Mouse (Mus musculus) adrenal gland, postnatal 14 days (tissue): ENCODE results near the gene Fam189b. TPM values are rescaled to one million over a fixed set of nuclear protein-coding genes. Genes with fewer than 3 reads are reported as not detected.

ENCODE experiments used
- DNase-seq: peaks from one replicate; pipeline ENCODE4 v3.0.0; 2021; ENCODE audit warnings: mixed read lengths
- microRNA-seq, 2 experiments: library from miRNA; unstranded; fragments of <30 nt; microRNA quantifications; one replicate each; pipeline ENCODE4 v1.2.0; 2021
- total RNA-seq: library from RNA; stranded (reverse); gene quantifications from 2 replicates; pipeline ENCODE4 v1.2.3, GENCODE M21; 2021

Gene Fam189b
- total RNA-seq, 1 experiment from 2014 or later = 15.0 TPM

DNA sequence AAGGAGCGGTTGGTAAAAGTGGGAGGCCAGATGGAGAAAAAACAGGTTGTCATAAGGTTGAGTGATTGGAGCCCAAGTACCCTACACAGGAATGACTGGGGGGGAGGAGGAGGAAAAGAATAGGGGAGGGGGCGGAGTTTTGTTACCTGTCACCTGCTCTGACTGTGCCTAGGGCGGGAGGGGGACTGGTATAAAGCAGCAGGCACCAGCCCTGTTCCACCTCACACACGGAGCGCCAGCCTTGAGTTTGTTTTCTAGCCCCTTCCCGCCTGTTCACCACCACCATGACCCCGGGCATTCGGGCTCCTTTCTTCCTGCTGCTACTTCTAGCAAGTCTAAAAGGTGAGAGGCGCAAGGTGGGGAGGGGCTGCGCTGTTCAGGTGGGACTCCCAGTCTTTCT is 45.9 kb downstream of the Fam189b start, which contains the start of gene Muc1:
Gene Muc1, plus strand, starts transcription at position 222 of the 400 bp plus-strand sequence.
- no peak for DNase-seq

DNA sequence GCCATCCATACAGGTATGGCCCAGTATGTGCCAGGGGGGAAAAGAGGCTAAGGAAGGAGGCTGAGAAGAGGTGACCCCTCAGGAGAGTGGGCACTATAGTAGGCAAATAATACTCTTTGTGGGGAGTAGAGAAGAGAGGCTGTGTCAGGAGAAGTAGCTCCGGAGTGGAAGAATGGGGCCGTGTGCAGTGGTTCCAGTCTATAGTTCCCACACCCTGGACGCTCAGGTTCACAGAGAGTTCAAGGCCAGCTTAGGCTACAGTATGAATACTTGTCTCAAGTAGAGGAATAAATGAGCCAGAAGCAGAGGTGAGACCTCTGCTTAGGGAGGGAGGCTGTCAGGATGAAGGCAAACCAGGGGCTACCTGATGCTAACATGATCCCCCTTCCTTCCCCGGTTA is 46.3 kb downstream of the Fam189b start:
- no peak for DNase-seq

DNA sequence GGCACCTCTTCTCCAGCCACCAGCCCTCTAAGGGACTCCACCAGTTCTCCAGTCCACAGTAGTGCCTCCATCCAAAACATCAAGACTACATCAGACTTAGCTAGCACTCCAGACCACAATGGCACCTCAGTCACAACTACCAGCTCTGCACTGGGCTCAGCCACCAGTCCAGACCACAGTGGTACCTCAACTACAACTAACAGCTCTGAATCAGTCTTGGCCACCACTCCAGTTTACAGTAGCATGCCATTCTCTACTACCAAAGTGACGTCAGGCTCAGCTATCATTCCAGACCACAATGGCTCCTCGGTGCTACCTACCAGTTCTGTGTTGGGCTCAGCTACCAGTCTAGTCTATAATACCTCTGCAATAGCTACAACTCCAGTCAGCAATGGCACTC is 47.6 kb downstream of the Fam189b start:
- no peak for DNase-seq

DNA sequence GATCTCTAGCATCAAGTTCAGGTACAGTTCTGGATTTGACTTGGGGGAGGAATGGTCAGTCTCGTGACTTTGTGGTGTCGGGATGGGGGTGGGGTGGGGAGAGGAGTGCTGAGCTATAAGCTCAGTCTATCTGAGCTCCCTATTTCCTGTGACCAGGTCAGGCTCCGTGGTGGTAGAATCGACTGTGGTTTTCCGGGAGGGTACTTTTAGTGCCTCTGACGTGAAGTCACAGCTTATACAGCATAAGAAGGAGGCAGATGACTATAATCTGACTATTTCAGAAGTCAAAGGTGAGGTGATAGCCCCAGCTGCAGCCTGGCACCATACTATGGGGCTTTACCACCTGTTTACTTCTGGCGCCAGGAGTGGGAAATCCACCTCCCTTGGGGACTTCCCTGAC is 48.4 kb downstream of the Fam189b start:
- no peak for DNase-seq

DNA sequence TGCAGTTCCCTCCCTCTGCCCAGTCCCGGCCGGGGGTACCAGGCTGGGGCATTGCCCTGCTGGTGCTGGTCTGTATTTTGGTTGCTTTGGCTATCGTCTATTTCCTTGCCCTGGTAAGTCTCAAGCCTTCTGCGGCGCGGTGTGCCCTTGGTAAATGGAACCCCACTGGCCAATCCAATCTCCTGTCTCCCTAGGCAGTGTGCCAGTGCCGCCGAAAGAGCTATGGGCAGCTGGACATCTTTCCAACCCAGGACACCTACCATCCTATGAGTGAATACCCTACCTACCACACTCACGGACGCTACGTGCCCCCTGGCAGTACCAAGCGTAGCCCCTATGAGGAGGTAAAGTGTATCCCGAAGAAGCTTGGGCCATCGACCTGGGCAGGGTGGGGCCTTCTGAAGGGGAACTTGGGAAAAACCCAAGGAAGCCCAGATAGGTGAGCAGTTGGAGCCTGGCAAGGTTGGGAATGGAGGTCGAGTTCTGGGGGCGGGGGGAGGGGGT is 48.9 kb downstream of the Fam189b start:
- DNase-seq = no peak

DNA sequence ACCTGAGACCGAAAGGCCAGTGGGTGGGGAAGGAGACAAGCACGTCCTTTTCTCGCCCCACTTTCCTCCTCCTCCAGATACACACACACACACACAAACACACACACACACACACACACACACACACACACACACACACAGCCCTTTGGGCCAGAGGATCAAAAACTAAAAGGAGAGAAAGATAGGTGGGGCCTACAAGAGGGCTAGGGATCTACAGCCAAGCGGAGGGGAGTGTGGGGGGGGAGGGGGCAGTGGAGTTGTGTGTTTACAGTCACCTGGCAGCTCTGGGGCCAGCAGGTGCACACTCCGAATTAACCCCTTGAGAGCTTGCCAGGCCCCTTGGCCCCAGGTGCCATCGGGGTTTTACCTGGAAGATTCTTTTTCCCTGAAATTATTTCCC is 49.7 kb downstream of the Fam189b start:
- DNase-seq = no peak

DNA sequence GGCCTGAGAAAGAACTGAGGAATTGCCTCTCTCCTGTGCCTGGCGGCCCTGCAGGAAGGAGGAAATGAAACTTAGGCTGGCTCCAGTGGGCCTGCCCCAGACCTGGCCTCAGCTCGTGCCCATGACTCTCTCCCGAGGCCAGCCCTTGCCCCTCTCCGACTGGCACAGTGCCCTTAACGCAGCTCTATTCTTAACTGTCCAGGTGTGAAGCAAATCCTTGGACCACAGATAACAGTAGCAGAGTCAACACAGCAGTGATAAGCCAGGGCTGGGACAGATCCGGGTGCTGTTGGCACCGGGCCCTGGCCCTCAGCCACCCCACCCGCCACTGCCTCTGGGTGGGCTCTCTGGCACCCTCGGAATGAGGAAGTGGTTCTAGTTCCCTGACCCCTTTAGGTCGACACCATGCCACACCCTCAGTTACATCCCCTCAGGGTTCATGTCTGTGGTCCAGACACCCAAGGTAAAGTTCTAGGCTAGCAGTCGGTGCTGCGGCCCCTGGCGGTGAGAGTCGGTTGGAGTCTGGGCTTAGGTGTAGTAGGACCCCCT is 50.7 kb downstream of the Fam189b start:
- no peak for DNase-seq

DNA sequence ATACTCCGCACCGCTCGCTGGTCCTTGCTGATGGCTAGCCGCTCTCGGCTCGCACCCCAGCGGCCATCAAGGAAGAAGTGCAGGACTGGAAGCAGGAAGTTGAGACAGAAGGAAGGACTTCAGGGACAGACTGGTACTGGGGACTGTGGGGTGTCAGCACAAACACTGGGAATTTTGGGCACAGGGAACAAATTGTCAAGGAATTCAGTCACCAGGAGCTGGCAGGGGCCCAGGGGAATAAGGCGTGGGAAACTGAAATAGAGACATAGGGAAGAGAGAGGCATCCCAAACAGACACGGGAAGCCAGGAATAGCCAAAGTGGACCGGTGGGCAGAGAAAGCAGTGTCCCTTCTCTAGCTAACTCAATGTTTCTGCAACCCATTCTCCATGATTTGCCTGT is 53.6 kb downstream of the Fam189b start:
- no peak for DNase-seq

DNA sequence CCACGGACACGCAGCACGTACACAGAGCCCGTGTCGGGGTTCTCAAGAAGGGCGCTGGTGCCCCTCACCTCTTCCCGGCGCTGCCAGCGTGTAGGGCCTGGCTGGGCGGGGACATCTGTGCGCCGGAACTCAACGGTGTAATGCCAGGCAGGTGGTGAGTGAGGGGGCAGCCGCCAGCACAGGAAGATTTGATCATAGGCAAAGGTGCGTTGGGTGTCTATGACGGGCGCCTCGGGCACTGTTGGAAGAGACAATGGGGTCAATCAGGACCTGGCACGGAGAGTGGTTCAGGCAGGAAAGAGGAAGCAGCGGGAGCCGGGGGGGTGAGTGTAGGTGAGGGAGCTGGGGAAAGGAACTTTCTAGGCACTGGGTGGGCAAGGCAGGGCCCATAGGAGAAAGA is 54.7 kb downstream of the Fam189b start:
- DNase-seq = no peak

DNA sequence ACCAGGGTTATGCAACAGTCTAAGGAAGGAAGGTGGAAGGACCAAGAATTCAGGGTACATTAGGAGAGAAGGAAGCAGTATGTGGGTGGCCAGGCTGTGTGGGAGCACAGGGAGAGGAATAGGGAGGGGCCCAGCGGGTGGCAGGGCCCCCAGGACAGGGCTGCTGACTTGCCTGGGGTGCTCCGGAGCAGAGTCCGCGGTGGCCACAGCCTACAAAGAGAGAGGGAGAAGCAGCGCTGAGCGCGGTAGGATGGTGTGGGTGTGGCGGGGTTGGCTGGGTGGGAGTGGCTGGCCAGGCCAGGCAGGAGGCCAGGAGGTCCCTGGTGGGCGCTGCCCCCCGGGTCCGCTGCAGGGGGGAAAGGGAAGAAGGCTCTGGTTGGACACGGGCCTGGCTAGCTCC is 55.6 kb downstream of the Fam189b start:
- no peak for DNase-seq

Small RNAs within 50 kb of the gene (microRNA-seq; reads per million reads assigned to microRNA genes)
- 28.2 to 64.3 reads per million in 2 experiments for gene Mir92b

Other genes with a start within 250 kb of the Fam189b start
- 47.5 and 47.6 TPM in 2 replicates for gene Ash1l, start 232.5 kb upstream of the Fam189b start, total RNA-seq
- 116 TPM in 2 replicates for gene Dap3, start 232.0 kb upstream of the Fam189b start, total RNA-seq
- gene Rusc1, start 89.8 kb upstream of the Fam189b start, total RNA-seq = 19.8 and 21.5 TPM in 2 replicates
- gene Gm43738, start 82.0 kb upstream of the Fam189b start, total RNA-seq = not detected in 2 replicates
- 99.6 and 157 TPM in 2 replicates for gene Fdps, start 81.2 kb upstream of the Fam189b start, total RNA-seq
- gene Pklr, start 47.0 kb upstream of the Fam189b start, total RNA-seq = 1.6 and 15.1 TPM in 2 replicates
- gene Hcn3, start 22.9 kb upstream of the Fam189b start, total RNA-seq = 3.3 and 5.3 TPM in 2 replicates
- 50.3 and 69.1 TPM in 2 replicates for gene Clk2, start 18.3 kb upstream of the Fam189b start, total RNA-seq
- gene Scamp3, start 5.7 kb upstream of the Fam189b start, total RNA-seq = 75.4 and 76.9 TPM in 2 replicates
- gene Gba, start 19.8 kb downstream of the Fam189b start, total RNA-seq = 52.4 and 57.5 TPM in 2 replicates
- gene Thbs3, start 32.0 kb downstream of the Fam189b start, total RNA-seq = 9.0 and 12.7 TPM in 2 replicates
- 152 and 162 TPM in 2 replicates for gene Mtx1, start 43.9 kb downstream of the Fam189b start, total RNA-seq
- gene Muc1, start 45.9 kb downstream of the Fam189b start, total RNA-seq = 0.64 and 1.3 TPM in 2 replicates
- gene Krtcap2, start 62.8 kb downstream of the Fam189b start, total RNA-seq = 95.0 and 110 TPM in 2 replicates
- 1.4 and 3.2 TPM in 2 replicates for gene Trim46, start 63.2 kb downstream of the Fam189b start, total RNA-seq
- 107 and 116 TPM in 2 replicates for gene Dpm3, start 76.2 kb downstream of the Fam189b start, total RNA-seq
- gene Slc50a1, start 87.4 kb downstream of the Fam189b start, total RNA-seq = 40.4 and 54.7 TPM in 2 replicates
- gene Efna1, start 98.0 kb downstream of the Fam189b start, total RNA-seq = 19.1 and 21.9 TPM in 2 replicates
- gene Efna3, start 139.8 kb downstream of the Fam189b start, total RNA-seq = 0.38 and 0.59 TPM in 2 replicates
- 0.26 and 0.68 TPM in 2 replicates for gene Efna4, start 154.9 kb downstream of the Fam189b start, total RNA-seq
- gene Adam15, start 166.9 kb downstream of the Fam189b start, total RNA-seq = 66.0 and 79.5 TPM in 2 replicates
- 0.68 and 0.70 TPM in 2 replicates for gene Dcst2, start 178.8 kb downstream of the Fam189b start, total RNA-seq
- 0.30 and 0.71 TPM in 2 replicates for gene Dcst1, start 182.1 kb downstream of the Fam189b start, total RNA-seq
- gene Zbtb7b, start 211.6 kb downstream of the Fam189b start, total RNA-seq = 67.1 and 72.7 TPM in 2 replicates
- gene Lenep, start 219.7 kb downstream of the Fam189b start, total RNA-seq = 0.26 TPM in 1 of 2 replicates, not detected in the other
- gene Flad1, start 228.7 kb downstream of the Fam189b start, total RNA-seq = 42.2 and 43.8 TPM in 2 replicates
- gene Cks1b, start 235.2 kb downstream of the Fam189b start, total RNA-seq = 34.9 and 38.0 TPM in 2 replicates
- gene Shc1, start 235.3 kb downstream of the Fam189b start, total RNA-seq = 80.5 and 94.6 TPM in 2 replicates
- 36.4 and 48.3 TPM in 2 replicates for gene Pygo2, start 247.1 kb downstream of the Fam189b start, total RNA-seq